Mouse (Mus musculus) c-Kit-positive CD71-negative TER-119-negative erythroid progenitor cells, embryonic 14.5 days (primary cell): Measurements from ENCODE around the gene Slc25a51.

Experiments
- DNase-seq: peaks from one replicate; pipeline ENCODE4 v3.0.0-alpha.2; 2013; ENCODE audit warnings: low read depth

The Slc25a51 gene

GRCm38 (mm10) chr4:45408427-45409132, at the start of gene Slc25a51:
Gene Slc25a51, minus strand, starts transcription at chr4:45408766.
- DNase-seq: peak; percentile 90

DNA sequence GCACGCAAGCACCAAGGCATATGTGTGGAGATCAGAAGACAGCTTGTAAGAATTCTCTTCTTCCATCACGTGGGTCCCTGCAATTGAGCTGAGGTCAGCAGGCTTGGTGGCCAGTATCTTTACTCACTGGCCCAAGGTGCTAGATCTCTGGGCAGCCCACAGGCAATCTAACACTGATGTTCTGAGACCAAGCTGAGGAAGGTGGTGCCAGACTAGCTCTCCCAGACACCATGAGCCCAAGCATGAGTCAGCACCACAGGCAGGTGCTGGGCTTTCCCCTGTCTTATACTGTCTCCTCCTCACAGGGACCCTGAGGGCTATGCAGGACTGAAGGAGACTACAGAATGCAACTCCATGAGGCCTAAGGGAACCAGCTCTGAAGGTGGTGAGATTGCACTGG, 49.0 kb upstream of the Slc25a51 start:
- DNase-seq: no peak

DNA sequence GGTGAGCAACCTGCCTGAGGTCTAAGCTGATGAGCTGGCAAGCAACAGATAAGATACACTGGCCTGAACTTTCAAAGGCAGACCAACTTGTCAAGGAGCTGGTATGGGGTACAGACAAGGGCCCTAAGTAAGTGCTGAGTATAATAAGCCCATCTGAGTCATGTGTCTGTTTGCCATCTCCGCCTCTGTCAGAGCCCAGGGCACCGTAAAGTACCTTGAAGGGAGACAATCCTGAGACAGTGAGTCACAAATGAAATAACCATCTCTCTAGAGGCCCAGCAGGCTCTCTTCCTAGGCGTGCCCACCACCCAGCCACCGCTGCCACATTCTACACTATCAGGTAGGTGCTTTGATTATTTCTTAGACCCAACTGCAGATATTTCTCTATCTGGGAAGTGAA, 46.4 kb upstream of the Slc25a51 start:
- DNase-seq: no peak

DNA sequence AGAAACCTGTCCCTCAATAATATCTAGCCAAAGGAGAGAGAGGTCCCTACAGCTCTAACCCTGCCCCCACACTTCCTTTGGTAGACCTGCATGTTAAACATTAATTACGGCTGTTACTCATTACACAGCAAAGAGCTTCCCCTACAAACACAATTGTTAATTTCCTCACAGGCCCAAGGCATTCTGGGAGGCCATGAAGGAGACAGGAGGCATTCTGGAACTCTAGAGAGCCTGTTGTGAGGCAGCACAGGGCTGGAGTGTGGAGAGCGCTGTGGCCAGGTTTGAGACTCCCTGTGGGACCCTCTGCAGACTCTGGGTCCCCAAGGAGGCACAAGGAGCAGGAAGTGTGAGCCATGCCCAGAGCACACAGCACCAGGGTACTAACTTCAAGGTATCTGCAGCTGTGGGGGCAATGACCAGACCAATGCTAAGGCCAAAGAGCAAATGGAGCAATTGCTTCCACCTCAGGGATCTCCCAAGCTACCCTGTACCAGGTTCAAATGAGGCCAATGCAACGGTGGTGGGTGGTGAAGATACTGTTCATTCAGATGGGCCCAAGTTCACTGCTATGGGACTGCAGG, 44.8 kb upstream of the Slc25a51 start:
- no peak for DNase-seq

DNA sequence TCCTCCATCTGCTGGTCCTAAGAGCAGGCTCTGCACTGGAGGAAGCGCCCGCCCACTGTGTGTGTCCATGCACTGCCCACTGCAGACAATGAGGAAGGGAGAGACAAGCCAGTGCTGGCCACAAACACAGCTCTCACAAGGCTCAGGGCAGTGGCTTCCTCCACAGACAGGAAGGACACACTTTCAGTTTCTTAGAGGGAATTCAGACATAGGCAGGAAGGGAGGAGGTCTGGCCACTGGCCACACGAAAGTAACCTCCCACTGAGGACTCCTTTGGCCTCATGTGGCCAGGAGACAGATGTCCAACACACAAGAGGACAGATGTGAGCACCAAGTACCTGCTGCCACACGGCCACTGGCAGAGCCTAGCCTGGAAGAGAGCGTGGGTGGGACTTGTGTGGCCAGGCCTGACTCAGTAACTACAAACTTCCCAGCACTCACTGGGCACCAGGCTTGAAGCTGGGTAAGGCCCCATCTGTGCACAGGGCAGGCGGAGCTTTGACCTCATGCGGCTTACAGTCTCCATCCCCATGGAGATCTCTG, 44.1 kb upstream of the Slc25a51 start:
- DNase-seq: no peak

GRCm38 (mm10) chr4:45449012-45449411, 40.4 kb upstream of the Slc25a51 start:
- no peak for DNase-seq

- DNase-seq: no peak
Observed at GRCm38 (mm10) chr4:45448481-45448880, 39.9 kb upstream of the Slc25a51 start.

DNA sequence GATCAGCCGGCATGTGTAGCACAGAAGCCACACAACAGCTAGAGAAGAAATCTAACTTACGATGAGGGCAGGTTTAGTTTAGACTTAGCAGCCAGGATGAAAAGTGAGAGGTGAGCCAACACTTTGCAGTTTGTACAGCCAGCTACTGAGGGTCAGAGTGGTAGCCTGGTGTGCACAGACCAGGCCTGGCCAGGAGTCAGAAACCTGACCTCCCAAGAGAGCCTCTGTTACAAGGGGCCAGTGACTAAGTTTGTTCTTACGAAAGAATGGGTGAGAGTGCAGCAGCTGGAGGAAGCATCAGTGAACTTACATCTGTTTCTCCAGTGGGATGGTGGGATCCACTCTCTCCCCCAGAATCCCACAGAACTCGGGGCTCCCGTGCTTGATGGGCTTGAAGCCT, 38.6 kb upstream of the Slc25a51 start:
- no peak for DNase-seq

DNA sequence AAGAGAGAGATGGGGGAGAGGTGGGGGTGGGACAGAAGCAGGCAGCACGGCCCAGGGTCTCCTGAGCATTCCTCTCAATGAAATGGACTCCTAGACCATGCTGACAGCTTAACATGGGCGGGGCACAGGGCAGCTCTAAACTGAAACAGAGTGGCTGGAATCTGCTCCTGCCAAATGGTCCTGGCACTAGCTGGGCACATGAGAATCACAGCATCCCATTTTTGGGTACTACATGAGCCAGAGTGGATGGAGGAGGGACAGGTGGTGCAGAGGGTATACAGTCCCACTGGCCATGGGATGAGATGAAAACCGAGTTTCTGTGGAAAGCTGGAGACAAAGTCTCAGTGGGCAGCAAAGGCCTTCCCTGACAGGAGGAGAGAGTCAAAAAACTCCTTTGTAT, 36.7 kb upstream of the Slc25a51 start:
- no peak for DNase-seq

DNA sequence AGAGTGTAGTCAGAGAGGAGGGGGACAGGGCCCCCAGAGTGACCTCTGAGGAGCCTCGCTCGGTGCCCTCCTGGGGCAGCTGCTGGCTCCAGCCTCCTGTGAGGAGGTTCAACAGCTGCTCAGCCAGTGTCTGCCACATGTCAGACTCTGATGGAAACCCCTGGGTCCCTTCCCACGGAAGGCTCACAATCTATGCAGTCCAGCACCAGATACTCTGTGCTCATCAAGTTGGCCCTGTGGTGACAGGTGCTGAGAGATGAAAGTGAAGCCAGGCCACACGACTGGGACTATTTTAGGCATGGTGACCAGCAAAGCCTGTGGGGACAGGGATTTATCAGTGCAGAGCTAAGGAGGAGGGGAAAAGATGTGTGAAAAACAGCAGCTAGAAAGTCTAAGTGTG, 36.2 kb upstream of the Slc25a51 start:
- DNase-seq: no peak

DNA sequence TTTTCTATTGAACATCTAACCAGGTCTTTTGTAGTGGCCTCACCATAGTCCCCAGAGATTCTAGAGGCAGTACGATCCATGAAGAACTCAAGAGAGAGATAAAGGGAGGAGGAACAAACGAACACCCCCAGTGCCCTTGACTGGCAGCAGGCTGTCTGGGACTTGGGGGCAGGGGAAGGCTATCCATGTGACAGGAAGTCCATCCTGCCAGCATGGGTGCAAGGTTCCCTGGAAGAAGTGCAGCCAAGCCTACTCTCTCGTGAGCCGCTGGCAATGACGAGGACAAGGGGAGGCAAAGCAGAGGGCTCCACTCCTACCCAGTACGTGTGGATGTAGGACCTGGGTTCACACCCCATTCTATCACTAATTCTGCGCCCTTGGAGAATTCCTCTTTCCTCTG, 35.1 kb upstream of the Slc25a51 start:
- DNase-seq: no peak

DNA sequence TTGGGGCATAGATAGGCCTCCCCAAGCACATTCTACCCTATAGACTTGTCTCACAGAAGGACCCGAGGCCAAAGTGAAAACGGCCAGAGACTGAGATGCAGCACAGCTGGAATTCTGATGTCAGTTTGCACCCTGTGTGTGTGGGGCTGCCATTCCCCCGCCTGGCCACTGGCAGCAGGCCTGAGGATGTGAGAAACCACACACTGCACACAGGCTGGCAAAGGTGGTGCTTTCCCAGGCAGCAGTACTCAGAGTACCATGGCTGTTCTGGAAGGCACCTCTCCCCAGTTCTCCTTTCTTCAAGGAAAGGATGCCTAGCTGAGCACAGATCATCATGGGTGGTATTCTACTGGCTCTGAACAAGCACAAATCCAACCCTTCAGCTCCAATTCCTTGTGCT, 33.7 kb upstream of the Slc25a51 start:
- DNase-seq: no peak

DNA sequence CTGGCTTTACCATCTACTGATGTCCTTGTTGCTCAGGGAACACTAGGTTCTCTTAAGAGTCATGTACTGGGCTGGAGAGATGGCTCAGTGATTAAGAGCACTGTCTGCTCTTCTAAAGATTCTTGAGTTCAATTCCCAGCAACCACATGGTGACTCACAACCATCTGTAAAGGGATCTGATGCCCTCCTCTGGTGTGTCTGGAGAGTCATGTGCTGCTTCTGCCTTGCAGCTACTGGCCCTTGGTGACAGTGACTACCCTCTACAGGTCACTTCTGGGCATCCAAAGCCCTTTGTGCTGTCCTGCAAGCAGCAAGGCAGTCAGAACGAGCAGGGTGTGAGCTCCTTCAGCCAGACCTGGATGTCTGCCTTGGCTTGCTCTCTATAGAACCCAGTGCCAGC, 33.2 kb upstream of the Slc25a51 start:
- no peak for DNase-seq

DNA sequence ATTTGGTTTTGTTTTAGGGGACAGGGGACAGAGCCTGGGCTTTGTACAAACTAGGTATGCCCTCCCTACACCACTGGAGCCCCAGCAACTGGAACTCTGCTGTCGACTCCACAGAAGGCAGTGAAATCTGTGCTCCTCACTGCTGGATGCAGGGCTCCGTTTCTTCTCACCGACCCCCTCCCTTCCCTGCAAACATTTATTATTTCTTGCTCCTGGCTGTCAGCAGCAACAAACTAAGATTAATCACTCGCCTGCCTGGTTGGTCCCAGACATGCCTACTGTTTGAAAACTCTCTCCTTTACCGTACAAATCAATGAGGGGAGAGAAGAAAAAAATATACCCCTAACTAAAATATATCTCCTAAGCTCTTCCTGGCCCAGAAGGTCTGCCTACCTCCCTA, 30.7 kb upstream of the Slc25a51 start:
- DNase-seq: no peak

DNA sequence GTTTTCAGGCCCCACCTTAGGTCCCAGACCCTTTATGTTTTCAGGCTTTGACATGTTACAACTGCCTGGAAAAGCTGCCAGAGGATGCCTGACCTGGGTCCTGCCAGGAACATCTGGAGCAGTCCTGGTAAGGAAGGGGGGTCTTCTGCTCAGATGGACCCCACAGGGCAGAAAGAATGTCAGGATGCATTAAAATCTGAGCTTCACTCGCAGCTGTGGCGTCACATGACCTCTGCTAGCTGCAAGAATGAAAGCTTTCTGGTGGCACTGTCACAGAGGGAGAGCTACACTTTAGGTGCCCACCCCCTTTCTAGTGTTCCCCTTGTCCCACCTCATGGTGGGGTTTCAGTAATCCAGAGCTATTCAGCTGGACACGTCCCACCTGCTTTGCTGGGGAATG, 28.4 kb upstream of the Slc25a51 start:
- no peak for DNase-seq

GRCm38 (mm10) chr4:45436383-45436913, 27.9 kb upstream of the Slc25a51 start:
- DNase-seq: no peak

DNA sequence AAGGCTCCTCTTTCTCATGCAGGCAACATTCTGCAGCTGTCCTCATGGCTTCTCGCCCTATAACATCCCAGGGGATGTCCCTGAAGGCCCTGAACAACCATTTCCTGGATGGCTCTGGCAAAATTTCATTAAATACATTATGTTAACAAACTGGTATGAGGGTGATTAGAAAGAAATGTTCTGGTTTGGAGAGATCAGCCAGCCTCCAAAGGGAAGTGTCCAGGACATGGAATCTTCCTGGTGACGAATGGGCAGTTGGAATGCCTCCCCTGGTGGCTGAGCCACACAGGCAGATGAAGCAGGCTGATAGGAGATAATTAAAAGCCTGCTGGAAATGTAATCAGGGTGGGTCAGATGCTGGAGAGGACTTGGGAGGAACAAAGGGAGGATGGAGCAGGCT, 27.3 kb upstream of the Slc25a51 start:
- no peak for DNase-seq

DNA sequence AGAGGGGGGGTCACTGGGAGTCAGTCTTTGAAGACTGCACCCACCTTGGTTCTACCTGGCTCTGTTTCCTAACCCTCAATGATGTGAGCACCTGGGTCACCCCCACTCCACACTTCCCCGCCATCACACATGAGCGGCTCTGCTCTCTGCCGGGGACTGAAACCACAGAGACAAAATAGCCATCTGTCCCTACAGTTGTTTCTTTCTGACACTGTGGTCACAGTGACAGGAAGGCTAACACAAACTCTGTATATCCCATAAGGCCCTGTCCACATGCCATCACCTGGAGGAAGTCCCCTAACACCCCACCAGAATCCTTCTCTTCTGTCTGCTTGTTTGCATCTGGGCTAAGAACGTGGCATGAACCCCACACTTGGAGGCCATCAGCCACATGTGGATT, 26.1 kb upstream of the Slc25a51 start:
- DNase-seq: no peak

- no peak for DNase-seq
Observed at GRCm38 (mm10) chr4:45434071-45434470, 25.5 kb upstream of the Slc25a51 start.

GRCm38 (mm10) chr4:45431806-45432205, 23.2 kb upstream of the Slc25a51 start:
- no peak for DNase-seq

DNA sequence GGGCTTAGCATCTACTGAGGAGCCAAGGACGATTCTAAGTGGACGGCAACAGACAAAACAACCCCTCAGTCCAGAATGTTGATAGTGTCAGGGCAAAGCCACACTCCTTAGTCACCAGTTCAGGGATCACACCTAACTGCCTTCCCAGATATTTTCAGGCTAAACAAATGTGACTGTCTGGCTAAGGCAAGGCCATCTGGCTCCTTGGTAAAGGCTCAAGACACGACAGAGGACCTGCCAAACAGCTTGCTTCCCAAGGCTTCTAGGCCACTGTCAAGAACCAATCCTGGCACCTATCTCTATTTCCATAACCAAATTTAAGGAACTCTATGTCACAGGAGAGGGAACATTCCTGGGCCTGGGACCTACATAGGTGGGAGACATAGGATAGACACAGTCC, 22.8 kb upstream of the Slc25a51 start:
- DNase-seq: no peak

GRCm38 (mm10) chr4:45429451-45429850, 20.9 kb upstream of the Slc25a51 start:
- DNase-seq: no peak

DNA sequence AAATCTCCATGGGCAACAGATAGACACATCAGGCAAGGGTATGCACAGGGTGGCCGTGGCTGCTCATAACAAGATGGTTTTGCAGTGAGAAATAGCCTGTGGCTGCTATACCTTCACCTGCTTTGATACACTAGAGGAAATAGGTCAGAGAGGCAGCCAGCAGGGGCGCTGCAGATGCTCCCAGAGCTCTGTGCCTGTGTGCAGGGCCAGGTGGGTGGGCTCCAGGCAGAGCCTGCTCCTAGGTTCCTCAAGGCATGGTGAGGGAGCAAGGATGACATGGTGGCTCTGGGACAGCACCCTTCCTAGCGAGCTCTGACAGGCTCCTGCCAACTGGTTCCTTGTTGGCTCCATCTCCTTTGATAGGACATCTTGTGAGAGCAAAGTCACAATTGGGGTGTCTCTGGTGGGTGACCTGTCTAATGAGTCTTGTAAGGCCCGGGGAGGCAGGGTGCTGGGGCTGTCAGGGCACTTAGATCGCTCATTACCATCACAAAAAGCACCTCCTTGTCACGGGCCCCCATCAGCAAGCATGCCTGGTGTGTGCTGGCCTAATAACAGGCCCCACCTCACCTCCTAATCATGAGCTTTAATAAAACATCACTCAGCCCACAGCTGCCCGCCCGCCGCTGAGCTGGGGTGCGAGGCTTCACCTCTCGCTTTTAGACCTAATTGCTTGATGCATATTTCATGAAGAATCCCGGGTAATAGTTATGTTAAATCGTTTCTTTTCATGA, 18.3 kb upstream of the Slc25a51 start:
- DNase-seq: no peak
